Mouse (Mus musculus) brain, embryonic 14.5 days (tissue): ENCODE results near the gene Bdkrb1.

ENCODE experiments used
- CTCF ChIP-seq: fragments of 200-500 bp; IDR thresholded peaks from 2 replicates; pipeline ENCODE4 v1.5.1; 2012; ENCODE audit warnings: inconsistent platforms, mild to moderate bottlenecking, moderate library complexity, borderline replicate concordance; ENCODE audit not compliant: insufficient read depth, insufficient read length; ENCODE audit errors: extremely low read depth
- POLR2A ChIP-seq: fragments of 200-500 bp; IDR thresholded peaks from 2 replicates; pipeline ENCODE4 v1.6.1; 2012; ENCODE audit warnings: mild to moderate bottlenecking, inconsistent platforms, borderline replicate concordance; ENCODE audit not compliant: poor library complexity, insufficient read depth, insufficient read length, severe bottlenecking; ENCODE audit errors: extremely low read depth

GRCm38 (mm10) chr12:105582486-105582885 is 20.4 kb upstream of the Bdkrb1 start:
- TF ChIP-seq CTCF: no peak
- TF ChIP-seq POLR2A: no peak
